Mouse (Mus musculus) adrenal gland, adult (tissue): ENCODE measurements at regions not wholly inside any gene's neighbourhood (a gene's known extent, or its start where the extent isn't known, plus 50 kb on each side); places are given as distances from the start of the nearest gene placed in this dataset.
A peak's percentile ranks its signal among the peaks of the same experiment; 100 is the strongest.

Source experiments
- DNase-seq, 2 experiments: peaks; one replicate each; pipeline ENCODE4 v3.0.0; 2022 to 2023; ENCODE audit warnings: low spot score in 1 of 2; ENCODE audit not compliant: inconsistent age in 2 of 2

GRCm38 (mm10) chr15:62177768-62178410 lies 1255.1 kb upstream of the A1bg start:
- DNase-seq, result no peak

- DNase-seq, result no peak
These were observed 1253.3 kb upstream of the A1bg start for GRCm38 (mm10) chr15:62176076-62176475.

DNA sequence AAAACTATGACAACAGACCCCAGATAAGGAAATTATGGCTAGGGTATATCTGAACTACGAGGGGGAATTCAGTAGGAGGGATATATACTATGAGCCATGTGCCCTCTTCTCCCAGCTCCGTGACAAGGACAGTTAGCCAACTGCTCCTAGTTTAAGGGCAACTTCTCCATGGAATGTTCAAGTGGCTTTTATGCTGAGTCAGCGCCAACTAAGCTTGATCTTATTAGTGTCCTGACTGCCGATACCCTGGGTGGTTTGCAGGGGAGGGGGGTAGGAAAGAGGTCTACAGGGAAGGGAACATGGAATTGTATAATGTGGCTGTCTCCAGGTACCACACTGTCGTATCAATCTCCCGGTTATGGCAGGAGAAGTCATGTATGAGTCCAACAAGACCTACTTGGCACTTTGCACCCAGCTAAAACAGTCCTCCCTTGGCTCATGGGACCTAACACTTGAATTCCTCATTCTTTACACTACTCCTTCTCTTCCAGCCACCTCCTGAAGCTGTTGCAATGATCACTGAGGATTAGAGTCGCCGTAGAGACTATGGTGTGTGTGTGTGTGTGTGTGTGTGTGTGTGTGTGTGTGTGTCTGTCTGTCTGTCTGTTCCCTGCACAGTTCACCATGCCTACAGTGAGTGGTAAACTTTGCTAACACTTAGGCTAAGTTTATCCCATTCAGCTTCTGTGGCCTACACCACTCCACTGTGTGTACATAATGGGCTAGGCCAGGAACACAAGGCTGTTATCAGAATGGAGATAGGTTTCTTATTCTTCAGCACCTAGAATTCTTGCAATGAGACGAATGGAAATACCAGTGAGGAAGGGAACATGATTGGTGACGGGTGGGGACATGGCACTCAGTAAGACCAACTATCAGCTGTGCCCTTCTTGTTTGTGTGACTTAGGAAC lies 1251.1 kb upstream of the A1bg start:
- peak in 1 of 2 experiments; percentile 64 for DNase-seq

- no peak for DNase-seq
These were observed 1248.8 kb upstream of the A1bg start for GRCm38 (mm10) chr15:62171632-62172031.

- DNase-seq, result no peak
These were observed 1248.4 kb upstream of the A1bg start for GRCm38 (mm10) chr15:62171167-62171566.

DNA sequence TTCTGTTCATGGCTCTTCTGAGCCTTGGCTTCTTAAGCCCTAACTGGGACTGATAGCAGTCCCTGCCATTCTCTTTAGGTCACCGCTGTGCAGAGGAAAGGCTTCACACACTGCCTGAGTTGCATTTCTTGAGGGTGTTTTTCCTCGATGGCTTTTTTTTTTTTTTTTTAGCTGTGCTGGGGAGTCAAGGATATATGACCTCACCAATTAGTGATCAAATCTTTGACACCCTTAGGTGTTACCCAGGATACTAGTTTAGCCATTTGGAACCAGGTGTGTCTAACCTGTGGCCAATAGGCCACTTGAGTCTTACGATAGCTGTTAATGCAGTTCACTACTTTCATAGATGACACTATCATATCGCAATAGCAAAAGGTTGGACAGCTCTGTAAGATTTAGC lies 1247.5 kb upstream of the A1bg start:
- DNase-seq, result no peak

DNA sequence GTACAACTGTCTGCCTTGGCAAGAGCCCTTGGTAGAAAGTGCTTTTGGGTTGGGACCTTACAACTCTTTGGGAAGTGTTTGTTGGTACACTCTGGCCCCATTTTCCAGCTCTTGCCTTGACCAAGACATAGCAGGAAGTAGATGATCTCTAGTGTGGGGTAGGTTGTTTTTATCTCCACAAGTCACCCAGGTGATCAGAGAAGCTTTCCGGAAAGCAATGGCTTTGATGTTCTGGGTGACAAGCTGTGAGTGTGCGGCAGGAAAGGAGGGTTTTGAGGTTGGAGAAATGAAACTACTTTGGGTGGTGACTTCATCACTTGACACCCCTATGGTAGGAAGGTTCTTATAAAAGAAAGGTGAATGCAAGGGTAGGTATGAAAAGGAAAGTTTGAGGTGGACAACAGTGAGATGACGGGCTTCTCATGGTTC lies 1246.8 kb upstream of the A1bg start:
- DNase-seq, result no peak

GRCm38 (mm10) chr15:62168958-62169590 lies 1246.3 kb upstream of the A1bg start:
- DNase-seq, result no peak

GRCm38 (mm10) chr15:62168522-62168921 lies 1245.7 kb upstream of the A1bg start:
- no peak for DNase-seq

- DNase-seq, result no peak
These were observed 1244.0 kb upstream of the A1bg start for GRCm38 (mm10) chr15:62166786-62167185.

DNA sequence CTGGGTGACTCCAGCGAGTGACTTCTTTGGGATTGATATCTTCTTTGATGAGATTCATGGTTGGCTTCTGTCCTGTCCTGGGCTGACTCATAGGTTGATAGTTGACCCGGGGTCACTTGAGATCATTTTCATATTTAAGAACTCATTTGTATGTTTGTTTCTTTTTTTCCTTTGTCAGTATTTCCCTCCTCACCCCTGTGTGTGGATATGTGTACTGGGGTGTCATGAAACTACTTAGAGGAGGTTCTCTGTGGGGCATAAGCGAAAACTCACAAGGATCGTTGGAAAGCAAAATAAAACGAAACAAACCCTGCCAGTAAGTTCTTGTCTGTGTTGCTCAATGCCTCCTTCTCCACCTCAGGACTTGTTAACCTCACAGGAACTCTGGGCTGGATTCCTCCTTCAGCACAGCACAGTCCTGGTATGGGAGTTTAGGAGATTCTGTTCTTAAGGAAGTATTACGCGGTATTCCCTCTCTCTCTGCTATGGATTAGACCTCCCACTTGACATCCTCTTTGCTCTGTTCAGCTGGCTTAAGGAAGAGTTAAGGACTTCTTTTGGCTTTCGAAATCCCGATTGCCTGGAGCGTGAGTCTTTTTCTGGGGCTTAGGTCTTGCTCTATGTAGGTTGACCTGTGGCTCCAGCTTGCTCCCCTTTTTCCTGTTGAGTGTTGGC lies 1243.2 kb upstream of the A1bg start:
- DNase-seq, result peak; percentile 50 to 85

DNA sequence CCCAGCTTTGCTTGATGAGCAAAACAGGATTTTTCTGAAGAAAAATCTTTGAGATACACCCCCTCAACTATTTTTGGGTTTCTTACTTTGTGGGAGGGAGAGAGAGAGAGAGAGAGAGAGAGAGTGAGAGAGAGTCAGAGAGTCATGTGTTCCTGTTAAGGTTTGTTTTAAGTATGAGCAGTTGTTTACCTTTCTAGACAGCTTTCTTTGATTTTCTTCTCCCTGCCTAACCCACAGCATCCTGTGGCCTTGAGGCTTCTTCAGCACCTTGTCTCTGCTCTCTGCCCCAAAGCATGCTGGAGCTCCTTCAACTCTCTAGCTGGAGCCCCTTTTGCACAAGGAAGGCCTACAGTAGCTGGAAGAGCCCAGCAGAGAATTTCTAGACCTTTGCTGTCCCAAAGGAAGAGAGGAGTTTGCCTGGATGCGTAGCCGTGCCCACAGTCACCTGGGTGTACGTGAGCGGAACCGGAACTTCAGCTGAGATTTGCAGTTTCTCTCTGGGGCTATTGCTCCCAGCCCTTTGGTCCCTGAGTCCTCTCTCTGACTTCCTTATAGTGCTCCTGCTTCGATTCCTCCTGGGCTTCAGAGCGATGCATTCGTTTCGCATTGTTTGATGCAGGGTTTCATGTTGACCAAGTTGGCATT lies 1242.1 kb upstream of the A1bg start:
- no peak for DNase-seq

- DNase-seq, result no peak
These were observed 1240.4 kb upstream of the A1bg start for GRCm38 (mm10) chr15:62163203-62163602.

DNA sequence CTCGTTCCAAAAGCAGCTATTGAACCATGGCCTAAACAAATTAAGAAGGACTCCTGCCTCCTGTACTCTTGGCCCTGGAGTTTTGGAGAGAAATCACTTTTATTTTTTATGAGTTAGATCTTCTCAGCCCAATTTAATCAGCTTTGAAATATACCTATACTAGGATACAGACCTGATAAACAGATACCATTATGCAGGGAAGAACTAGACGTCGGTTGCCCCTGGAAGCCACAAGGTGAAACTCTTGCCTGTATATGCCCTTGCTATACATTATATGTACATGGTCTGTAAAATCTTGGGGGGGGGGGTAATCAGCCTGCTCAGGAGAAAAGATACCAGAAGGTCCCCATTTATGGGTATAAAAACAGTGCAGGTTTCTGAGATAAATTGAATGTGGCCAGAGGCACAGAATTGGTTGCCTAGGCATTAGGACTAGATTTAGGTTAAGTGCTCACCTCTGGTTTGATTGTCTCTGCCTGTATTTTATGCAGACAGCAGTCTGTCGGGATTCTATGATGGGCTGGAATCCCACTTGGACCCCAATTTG lies 1239.9 kb upstream of the A1bg start:
- DNase-seq, result no peak

- peak; percentile 61 to 83 for DNase-seq
These were observed 1239.3 kb upstream of the A1bg start for GRCm38 (mm10) chr15:62161975-62162647.

DNA sequence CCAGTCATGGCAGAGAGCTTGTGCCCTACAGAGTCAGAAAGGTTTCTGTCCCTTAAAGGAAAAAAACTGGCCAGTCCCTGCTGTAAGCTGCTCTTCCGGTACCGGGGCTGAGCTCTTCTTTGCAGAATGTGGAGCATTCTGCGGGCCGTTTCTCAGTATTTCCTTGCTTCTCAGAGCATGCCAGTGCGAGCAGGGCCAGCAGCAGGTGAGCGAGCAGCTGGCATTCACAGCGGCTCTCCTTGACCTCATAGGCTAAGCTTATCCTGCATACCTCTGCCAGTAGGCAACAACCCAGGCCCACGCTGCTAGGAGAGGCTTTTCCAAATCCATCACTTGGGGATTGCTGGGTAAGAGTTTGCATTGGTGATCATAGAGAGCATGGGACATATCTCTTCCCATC lies 1238.2 kb upstream of the A1bg start:
- peak in 1 of 2 experiments; percentile 40 for DNase-seq

DNA sequence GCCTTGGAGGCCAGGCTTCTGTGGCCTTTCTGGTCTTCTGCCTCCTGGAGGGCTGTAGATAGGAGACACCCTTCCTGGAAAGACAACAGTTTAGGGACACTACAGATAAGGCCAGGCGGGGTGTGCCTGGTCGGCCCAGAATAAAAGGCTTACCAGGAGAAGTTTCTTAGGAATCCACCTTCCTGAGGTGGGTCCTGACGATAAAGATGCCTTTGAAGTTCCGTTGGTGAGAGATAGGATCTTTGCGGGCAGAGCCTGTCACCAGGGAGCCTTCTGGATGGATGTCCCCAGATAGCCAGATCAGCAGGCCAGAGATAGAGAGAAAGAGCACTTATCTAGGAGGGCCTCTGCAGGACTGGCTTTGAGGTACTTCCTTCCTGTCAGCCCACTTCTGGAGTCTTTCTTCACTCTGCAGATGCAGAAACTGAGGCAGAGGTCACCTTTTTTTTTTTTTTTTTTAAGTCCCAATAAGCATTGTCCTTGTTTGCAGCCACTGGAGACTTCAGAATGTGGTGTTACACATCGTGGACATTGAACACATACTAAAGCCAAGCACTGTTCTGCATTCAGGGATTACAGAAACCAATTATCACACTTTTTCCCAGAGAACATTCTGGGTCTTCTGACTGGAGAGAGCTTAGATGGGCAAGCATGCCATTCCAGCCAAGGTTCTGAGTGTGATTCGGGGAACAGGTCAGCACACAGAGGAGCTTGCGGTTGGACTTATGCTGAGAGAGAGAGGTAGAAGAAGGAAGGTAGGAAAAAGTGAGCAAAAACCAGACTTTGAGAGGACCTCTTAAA lies 1236.3 kb upstream of the A1bg start:
- DNase-seq, result no peak

DNA sequence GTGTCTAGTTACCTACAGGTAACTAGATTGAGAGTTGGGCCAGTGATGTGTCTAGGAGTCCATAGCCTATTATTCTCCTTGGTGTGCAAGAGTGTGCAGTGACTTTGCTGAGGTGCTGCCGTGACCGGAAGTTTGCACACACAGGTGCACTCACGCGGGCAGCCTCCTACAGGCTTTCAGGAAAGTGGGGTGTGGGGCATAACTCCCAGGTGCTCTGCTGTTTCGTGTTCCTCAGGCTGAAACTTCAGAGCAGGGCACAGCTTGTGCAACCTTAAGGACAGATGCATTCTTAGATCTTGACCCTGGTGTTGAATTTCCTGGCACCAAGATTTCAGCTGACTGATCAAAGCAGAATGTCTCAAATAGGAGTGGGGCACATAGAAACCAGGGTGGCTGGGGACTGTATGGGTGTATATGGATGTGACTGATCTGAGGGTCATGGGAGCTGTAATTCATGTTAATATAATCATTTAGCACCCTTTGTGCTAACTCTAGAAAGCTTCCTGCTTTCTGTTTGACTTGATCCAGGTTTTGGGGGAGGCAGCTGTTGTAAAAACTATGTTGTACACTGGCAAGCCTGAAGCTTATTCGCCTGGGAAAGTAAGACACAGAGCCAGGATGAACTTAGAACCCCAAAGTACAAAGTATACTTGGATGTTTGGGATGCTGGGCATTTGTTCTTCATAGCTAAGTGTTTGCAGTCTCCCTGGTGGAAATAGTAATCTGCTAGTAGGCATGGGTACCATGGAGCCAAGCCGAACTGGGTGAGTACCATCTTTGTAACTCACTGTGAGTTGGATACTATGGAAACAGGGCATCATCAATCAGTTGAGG lies 1234.6 kb upstream of the A1bg start:
- peak in 1 of 2 experiments; percentile 43 for DNase-seq
